Mouse (Mus musculus) adrenal gland, postnatal 25 days (tissue): ENCODE measurements around the gene Hist1h3e. TPM values are rescaled to one million over a fixed set of nuclear protein-coding genes. Genes with fewer than 3 reads are reported as not detected.
"Not testable (repeated sequence)": the region's sequence is repeated elsewhere in the genome, so short reads cannot be mapped to it uniquely, and the experiment has no call there.

Experiments used
- DNase-seq: peaks from one replicate; pipeline ENCODE4 v3.0.0; 2021; ENCODE audit warnings: mixed read lengths
- total RNA-seq: library from RNA; stranded (reverse); gene quantifications from 2 replicates; pipeline ENCODE4 v1.2.3, GENCODE M21; 2021

Gene Hist1h3e
- total RNA-seq, 1 experiment from 2014 or later = 86.4 TPM

DNA sequence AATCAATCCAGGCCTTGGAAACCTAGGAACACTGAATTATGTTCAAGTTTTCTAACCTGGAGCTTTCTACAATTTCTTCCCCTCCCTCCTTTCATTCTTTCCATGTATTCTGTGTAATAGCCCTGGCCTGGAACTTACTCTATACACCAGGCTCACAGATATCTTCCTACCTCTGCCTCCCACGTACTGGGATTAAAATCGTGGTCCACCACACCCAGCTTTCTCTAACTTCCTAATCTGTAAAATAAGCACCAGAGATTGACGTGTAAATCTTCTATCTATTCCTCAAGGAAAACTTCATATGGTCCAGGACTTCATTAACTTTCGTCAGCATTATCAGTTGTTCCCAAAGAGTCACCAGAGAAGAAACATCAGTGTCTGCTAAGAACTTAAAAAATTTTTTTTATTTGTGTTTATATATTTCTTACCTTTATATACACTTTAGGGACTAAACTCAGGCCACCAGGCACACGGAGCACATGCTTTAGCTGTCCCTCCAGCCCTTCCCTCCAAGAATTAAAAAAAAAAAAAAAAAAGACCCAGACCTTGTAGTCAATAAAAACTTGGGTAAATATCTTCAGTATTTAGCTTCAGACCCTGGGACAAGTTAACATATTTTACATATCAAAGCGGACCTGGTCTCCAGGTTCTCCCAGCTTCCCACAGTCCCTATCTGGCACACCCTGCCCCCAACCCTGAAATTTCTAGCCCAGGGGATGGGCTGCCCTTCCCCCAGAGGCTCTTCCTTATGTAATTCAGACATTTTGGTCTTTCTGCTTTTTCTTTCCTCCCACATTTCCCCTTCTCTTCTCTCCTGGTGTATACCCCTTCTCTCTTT, 20.3 kb upstream of the Hist1h3e start:
- DNase-seq = no peak

DNA sequence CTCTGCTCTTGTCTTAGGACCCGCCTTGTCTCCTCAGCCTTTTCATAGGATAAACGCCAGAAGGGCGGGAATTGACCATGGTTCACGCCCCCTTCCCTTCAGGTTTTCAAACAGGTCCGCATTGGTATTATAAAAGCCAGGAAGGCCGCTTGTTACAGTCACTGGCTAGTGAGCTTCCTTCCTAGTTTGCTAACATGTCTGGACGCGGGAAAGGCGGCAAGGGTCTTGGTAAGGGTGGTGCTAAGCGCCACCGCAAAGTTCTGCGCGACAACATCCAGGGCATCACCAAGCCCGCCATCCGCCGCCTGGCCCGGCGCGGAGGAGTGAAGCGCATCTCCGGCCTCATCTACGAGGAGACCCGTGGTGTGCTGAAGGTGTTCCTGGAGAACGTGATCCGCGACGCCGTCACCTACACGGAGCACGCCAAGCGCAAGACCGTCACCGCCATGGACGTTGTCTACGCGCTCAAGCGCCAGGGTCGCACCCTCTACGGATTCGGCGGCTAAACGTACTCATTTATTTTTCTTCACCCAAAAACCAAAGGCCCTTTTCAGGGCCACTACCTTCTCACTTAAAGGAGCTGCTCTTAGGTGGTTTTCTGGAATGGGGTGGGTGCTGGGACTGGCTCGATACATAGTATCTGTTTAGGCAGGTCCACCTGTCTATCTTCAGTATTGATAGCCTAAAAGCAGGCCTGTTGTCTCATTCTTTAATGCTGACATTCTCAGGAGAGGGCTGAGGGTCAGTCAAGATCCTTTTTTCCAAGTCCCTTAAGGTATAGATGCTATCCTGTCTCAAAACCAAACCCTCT, 19.4 kb upstream of the Hist1h3e start, which contains the start of gene Hist1h4d:
TSS of gene Hist1h4d (plus strand) at position 191 of the 811 bp plus-strand sequence.
- DNase-seq = peak; percentile 89

DNA sequence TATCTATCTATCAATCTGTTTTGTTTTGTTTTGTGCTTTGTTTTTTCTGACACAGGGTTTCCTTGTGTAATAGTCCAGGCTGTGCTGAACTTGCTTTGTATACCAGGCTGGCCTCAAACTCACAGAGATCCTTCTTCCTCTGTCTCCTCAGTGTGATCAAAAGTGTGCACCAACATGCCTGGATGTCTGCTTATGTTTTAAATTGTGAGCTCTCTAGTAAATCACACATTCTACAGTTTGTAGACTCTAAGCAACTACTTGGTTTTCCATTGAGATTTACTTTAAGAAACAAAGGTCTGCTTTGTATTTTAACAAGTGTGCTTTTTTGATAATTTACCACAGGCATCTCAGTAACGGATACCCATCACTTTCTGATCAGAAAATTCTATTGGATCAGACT, 15.7 kb upstream of the Hist1h3e start:
- no peak for DNase-seq

DNA sequence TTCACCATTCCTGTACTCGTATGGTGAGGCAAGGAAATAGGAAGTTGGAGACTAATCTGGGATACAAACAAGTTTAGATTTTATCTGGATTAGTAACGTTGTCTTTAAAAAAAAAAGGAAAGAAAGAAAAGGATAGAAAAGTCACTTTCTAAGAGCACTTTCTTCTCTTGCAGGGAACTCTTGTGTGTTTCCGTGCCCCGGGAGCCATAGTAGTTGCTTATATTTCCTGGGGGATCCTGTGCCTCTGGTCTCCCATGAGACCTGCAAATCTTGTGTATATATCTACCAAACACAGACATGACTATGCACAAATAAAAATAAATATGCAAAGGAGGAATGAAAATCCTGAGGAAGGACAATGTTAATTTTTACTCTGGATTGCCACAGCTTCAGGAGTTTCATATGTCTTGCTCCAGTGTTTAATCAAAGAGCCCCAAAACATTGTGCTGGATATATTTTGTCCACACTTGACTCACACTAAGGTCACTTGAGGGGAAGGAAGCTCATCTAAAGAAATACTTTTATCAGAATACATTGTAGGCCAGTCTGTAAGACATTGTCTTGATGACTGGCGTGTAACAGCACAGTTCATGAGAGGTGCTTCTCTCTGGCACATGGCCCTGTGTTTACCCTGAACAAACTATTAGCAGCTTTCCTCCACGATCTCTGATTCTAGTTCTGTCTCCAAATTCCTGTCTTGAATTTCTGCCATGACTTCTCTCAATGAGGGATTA, 14.9 kb upstream of the Hist1h3e start:
- no peak for DNase-seq

DNA sequence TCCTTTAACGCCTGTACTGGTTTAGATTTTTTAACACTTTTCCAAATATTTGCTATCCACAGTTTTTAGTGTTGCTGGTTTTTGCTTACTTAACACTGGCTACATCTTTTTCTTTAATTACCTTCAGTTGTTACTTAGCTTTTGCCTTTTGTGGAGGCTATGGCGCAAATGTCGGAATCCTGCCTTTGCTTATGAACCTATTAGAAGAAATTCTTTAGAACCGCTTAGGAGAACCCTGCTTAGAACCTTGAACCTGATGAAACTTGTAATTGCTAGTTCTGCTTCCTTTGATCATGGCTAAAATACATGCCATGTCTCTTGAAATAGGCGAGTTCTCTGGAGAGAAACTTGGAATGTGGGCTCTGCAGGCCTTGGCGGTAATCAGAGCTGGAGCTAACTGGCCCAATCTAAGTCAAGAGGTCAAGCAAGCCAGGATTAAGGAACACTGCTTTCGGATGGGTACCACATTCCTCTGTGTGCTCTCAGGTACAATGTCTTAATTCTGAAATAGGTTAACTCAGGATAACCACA, 14.2 kb upstream of the Hist1h3e start:
- DNase-seq = no peak

DNA sequence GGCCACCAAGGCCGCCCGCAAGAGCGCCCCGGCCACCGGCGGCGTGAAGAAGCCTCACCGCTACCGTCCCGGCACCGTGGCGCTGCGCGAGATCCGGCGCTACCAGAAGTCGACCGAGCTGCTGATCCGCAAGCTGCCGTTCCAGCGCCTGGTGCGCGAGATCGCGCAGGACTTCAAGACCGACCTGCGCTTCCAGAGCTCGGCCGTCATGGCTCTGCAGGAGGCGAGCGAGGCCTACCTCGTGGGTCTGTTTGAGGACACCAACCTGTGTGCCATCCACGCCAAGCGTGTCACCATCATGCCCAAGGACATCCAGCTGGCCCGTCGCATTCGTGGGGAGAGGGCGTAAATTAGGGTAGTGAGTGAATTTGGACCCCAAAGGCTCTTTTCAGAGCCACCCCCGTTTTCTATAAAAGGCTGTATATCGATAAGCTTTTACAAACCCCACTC, 13.7 kb upstream of the Hist1h3e start:
- DNase-seq = not testable (repeated sequence)

DNA sequence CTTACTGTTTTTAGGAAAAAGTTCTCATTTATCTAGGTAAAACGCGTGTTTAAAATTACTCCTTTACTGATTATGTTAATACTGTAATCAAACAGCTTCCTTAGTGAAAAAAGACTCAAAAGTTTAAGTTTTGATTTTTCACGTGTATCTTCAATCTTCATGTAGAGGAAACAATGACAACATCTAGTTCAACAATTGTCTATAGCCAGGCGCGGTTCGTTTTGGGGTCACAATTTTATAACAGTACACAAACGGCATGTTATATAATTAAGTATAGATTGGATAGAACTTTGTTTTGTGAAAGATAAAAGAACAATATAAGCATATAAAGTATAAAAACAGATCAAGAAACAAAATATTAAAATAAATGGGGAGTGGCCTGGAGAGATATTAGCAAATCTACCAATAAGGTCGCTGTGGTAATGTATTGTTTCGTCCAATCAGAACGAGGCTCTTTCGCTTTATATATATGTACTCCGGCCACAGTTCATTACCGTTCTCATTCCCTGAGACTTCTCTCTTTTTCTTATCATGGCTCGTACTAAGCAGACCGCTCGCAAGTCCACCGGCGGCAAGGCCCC, 13.2 kb upstream of the Hist1h3e start, which contains the start of gene Hist1h3d:
TSS of gene Hist1h3d (plus strand) at position 493 of the 581 bp plus-strand sequence.
- DNase-seq = no peak

DNA sequence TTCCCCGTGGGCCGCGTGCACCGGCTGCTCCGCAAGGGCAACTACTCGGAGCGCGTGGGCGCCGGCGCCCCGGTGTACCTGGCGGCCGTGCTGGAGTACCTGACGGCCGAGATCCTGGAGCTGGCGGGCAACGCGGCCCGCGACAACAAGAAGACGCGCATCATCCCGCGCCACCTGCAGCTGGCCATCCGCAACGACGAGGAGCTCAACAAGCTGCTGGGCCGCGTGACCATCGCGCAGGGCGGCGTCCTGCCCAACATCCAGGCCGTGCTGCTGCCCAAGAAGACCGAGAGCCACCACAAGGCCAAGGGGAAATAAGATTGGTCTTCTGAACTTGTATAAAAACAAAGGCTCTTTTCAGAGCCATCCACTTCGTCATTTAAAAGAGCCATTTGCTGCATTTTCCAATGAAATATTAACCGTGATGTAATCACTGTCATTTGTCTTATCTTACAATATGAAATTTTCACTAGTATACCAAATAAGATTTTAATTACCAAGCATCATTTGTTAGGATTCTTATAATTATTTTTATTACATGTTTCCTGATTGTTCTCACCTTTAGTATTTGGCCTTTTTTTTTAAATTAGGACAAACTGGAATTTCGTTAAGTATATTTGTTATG, 12.5 kb upstream of the Hist1h3e start:
- DNase-seq = not testable (repeated sequence)

DNA sequence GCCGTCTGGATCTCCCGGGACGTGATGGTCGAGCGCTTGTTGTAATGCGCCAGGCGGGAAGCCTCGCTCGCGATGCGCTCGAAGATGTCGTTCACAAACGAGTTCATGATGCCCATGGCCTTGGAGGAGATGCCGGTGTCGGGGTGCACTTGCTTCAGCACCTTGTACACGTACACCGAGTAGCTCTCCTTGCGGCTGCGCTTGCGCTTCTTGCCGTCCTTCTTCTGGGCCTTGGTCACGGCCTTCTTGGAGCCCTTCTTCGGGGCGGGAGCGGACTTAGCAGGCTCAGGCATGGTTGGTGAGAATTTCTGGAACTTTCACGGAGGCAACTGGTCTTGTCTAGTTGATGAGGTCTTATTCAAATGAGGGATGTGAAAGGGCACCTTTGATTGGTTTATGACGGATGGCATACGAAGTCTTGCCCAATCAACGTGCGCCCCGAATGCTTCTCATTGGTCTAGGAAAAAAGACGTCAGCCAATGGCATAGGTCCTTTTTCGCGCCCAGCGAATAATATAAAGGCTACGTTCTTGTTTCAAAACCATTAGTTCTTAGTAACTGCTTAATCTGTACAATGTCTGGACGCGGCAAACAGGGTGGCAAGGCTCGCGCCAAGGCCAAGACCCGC, 11.8 kb upstream of the Hist1h3e start, which contains the start of the genes Hist1h2bf and Hist1h2ad:
TSS of gene Hist1h2bf (minus strand) at position 299 of the 627 bp plus-strand sequence.
TSS of gene Hist1h2ad (plus strand) at position 484 of the 627 bp plus-strand sequence.
- peak; percentile 72 for DNase-seq

DNA sequence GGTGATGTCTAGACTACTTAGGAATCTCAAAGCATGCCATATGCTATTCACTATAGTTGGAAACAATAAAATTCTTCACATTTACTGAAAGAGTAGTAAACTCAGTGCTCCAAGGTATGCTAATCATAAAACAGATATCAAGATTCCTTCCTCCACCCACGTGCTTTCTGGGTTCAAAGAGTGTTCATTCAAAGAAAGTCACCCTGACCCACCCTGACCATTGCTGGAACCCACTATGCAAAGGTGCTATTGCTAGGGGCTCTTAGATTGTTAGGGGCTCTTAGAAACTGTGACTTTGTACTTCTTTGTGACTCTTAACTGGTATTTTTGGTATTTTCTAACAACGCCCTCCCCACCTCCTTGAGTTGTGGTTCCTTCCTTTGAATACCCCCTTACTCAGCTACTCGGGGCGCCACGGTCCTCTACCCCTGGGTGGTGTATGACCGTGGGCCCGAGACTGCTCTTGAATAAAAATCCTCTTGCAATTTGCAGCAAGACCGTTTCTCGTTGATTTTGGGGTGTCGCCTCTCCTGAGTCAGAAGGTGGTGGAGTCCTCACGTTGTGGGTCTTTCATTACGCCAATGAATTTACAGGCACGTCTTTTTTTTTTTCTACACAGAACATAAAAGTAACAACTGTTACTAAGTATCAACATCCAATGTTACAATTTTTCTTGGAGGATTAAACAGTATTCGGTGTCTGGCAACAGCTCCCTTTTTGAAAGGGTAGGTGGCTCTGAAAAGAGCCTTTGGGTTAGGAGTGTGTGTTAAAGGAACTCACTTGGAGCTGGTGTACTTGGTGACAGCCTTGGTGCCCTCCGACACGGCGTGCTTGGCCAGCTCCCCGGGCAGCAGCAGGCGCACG, 11.1 kb upstream of the Hist1h3e start:
- not testable (repeated sequence) for DNase-seq

DNA sequence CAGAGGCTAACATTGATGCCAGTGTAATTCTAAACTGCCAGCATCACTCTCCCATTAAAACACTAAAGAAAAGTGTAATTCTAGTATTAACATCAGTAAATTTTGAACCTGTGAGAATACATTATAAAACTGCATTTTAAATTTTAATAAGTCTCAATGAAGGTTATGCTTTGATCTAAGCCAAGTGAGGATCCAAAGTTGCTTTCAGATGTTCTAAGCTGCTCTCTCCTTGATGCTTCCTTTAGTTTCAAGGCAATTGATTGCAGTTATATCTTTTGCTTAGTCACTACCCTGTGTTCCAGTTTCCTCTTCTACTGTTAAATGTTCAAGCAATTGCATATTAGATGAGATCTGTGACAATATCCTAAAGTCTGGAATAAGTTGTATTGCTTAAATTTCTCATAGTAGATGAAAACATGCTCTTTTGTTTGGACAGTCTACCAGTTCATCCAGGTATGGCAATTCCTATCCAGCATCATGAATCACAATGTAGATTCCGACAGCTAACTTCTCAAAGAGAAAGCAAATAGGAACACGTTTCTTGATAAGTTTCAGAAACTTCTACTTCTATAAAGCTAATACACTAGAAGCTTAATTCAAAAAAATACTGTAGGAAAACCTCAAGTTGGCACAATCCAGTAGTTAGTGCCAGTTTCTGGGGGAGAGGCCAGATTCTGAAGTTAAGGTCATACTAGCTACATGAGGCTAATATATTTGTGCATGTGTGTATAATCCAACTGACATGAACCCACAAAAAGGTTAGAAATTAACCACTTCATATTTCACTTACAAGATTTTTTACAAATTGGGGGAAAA, 10.3 kb upstream of the Hist1h3e start:
- DNase-seq = no peak

DNA sequence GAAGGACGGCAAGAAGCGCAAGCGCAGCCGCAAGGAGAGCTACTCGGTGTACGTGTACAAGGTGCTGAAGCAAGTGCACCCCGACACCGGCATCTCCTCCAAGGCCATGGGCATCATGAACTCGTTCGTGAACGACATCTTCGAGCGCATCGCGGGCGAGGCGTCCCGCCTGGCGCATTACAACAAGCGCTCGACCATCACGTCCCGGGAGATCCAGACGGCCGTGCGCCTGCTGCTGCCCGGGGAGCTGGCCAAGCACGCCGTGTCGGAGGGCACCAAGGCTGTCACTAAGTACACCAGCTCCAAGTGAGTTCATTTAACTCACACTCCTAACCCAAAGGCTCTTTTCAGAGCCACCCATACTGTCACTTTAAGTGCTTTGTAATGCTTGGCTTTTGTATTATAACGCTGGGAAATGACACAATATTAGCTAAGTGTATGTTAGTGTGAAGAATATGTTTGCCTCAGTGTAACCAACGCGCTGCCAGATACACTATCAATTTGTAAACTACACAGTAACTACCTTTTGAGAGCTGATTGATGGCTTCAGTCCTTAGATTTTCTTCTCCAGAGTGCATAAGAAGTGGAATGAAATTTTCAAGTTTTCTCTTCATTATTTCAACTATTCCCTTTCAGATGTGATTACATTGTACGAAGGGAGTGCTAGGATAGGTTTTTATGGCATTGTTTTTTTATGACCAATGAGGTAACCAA, 9.5 kb upstream of the Hist1h3e start:
- DNase-seq = not testable (repeated sequence)

DNA sequence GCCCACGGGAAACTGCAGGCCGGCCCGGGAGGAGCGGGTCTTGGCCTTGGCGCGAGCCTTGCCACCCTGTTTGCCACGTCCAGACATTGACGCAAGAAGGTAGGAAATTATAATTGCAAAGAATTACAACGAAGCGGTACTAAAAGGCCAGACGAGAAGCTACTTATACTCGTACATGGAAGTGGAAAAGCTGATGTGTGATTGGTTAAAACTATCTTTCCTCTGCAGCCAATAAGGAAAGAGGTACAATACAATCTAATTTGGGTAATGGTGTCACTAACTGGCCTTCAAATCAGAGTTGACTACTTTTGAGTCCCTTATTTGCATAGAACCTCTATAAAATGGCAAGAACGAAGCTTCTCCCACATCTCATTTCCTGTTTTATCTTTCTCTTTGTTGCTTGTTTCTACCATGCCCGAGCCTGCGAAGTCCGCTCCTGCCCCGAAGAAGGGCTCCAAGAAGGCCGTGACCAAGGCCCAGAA, 8.9 kb upstream of the Hist1h3e start, which contains the start of the genes Hist1h2ae and Hist1h2bg:
TSS of gene Hist1h2ae (minus strand) at position 199 of the 482 bp plus-strand sequence.
TSS of gene Hist1h2bg (plus strand) at position 375 of the 482 bp plus-strand sequence.
- DNase-seq = peak; percentile 42

DNA sequence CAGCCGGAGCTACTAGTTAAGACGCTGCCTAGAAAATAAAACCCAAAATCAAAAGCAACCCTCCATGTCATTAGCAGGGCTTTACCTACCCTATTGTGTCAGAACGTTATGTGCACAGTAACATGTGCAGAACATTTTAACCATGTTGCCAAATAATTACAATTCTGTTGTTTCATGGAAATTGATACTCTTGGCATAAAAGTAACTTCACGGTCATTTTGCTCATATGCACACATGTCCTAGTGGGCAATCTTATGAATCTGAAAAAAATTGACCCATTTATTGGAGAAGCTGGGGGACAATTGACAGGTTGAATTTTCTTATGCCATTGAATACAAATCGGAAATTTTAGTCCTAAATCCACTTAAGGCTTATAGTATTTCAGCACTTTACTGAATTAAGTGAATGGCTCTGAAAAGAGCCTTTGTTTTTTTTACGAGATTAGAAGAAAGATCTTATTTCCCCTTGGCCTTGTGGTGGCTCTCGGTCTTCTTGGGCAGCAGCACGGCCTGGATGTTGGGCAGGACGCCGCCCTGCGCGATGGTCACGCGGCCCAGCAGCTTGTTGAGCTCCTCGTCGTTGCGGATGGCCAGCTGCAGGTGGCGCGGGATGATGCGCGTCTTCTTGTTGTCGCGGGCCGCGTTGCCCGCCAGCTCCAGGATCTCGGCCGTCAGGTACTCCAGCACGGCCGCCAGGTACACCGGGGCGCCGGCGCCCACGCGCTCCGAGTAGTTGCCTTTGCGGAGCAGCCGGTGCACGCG, 8.3 kb upstream of the Hist1h3e start:
- DNase-seq = not testable (repeated sequence)

DNA sequence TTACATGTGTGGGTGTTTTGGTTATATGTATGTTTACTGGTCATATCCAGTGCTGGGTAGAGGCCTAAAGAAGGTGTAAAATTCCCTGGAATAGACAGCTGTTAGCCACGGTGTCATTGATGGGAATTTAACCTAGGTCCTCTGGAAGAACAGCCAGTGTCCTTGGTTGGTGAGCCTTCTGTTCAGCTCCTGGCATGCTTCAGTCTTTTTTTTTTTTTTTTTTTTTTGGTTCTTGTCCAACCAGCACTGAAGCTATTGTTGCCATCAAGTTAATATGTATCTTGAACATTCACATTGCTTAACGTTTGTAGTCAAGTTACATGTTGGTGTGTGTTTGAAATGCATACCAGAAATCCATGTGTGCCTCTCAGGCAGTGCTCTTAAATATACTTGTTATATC, 2.3 kb upstream of the Hist1h3e start:
- no peak for DNase-seq

DNA sequence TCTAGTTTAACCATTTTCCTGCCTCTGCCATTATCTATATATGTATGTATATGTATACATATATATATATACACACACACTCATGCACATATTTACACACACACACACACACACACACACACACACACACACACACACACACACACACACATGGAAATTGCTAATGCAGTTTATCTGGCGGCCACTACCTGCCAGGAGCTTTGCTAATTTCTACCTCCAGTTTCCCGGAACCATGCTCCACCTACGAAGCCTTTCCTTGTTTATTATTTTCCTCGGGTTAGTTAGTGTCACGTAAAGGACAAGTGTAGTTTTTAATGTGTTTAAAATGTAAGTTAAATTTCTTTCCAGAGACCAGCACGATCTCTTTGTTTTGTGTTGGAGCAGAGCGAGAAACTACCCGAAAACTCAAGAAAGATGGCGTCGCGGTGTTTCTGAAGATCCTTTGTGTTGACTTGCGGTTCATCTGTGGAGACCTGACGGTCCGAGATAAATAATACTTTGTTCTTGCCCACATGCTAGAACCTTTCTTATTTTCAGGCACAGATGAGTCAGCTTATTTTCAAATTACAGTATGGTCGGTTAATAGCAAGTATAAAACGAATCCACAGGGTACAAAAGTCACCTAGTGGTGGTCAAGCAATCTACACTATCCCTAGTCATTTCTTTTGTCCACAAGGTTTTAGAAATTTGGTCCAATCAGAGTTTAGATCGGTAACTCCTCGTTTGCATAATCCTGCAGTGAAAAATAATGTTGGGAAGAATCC, 712 bp upstream of the Hist1h3e start:
- DNase-seq = no peak
